Mouse (Mus musculus): ENCODE measurements around the gene Whrn. TPM values are rescaled to one million over a fixed set of nuclear protein-coding genes. Genes with fewer than 3 reads are reported as not detected.

Gene Whrn
- total RNA-seq (2021), result 10 to 100 TPM; 29.9 to 31.4 TPM
- 33.9 and 44.7 TPM in 2 replicates for polyA plus RNA-seq (2012; rRNA removed)
- long read RNA-seq, full-length matches to known transcripts, result 15 of 24 reads
- long read RNA-seq, partial matches to known transcripts, result 3 of 24 reads
- long read RNA-seq, other reads (novel, unspliced or antisense), result 6 of 24 reads

GRCm38 (mm10) chr4:63495915-63496278, at the start of gene Whrn:
TSS of gene Whrn (minus strand) at chr4:63495991.
- intact Hi-C loops (cut with DNase I), result loop anchor here (5.0 kb wide), 2 partner anchors 46 to 129 kb away; partner anchors contain the start of gene Atp6v1g1
- Histone ChIP-seq H3K9ac (ENCODE audit: low read depth, low read length) (peak within 1 kb of the TSS; percentile 54), H3K4me1 (ENCODE audit: control insufficient read depth, insufficient read depth, low read length) (peaks cover 3% of the 10 kb centered on the region), H3K79me2 (replicated peaks; ENCODE audit: control insufficient read depth, insufficient read depth, low read length) (no peaks in the 10 kb centered on the region), H3K27me3 (ENCODE audit: control insufficient read depth, insufficient read depth, low read length) (peaks cover 2% of the 10 kb centered on the region; the same call in 1 of the 2 replicates), H3K27ac (peak within 1 kb of the TSS; percentile 22; the same call in 1 of the 2 replicates), H3K36me3 (ENCODE audit: control insufficient read depth, insufficient read depth, low read length) (no peaks in the 10 kb centered on the region), H3K4me3 (peak within 1 kb of the TSS; percentile 57)
- WGBS, result under 1% methylated on average over 34 of the region's 34 CpGs
- TF ChIP-seq EP300 (IDR thresholded peaks at IDR 0.05; ENCODE audit: insufficient read depth, low read depth, low read length) (no peak), POLR2A (IDR thresholded peaks at IDR 0.05; ENCODE audit: insufficient read depth, low read depth, low read length) (peak; percentile 42; the same call in 1 of the 2 replicates)
- DNase-seq, result peak; percentile 80 to 85

- H3K27me3 ChIP-seq (ENCODE audit: control insufficient read depth, insufficient read depth, low read length), result no peaks in the 10 kb centered on the region
- peak overlapping the region; percentile 97 for H3K9ac ChIP-seq (ENCODE audit: low read depth, low read length)
- TF ChIP-seq EP300 (IDR thresholded peaks at IDR 0.05; ENCODE audit: insufficient read depth, low read depth, low read length), result no peak
- TF ChIP-seq POLR2A (IDR thresholded peaks at IDR 0.05; ENCODE audit: insufficient read depth, low read depth, low read length), result no peak
- no peak for TF ChIP-seq CTCF (IDR thresholded peaks at IDR 0.05)
- 9% methylated on average over 26 of the region's 26 CpGs for WGBS
- intact Hi-C loops (cut with DNase I), result loop anchor here (1.0 kb wide), 1 partner anchor 13 kb away; the partner anchor contains the start of gene Tmem268
- H3K36me3 ChIP-seq (ENCODE audit: control insufficient read depth, insufficient read depth, low read length), result peaks cover 21% of the 10 kb centered on the region
- no peak for DNase-seq
- H3K79me2 ChIP-seq (replicated peaks; ENCODE audit: control insufficient read depth, insufficient read depth, low read length), result no peaks in the 10 kb centered on the region; the same call in 1 of the 2 replicates
- peaks cover 10% of the 10 kb centered on the region for H3K4me1 ChIP-seq (ENCODE audit: control insufficient read depth, insufficient read depth, low read length)
- H3K27ac ChIP-seq, result peak overlapping the region; percentile 89
- peak overlapping the region; percentile 84 for H3K4me3 ChIP-seq
Measured at GRCm38 (mm10) chr4:63545231-63545958, 49.6 kb upstream of the Whrn start.

GRCm38 (mm10) chr4:63544494-63545230, 48.9 kb upstream of the Whrn start, which contains the start of gene Atp6v1g1:
TSS of gene Atp6v1g1 (plus strand) at chr4:63544772.
- Histone ChIP-seq H3K4me1 (ENCODE audit: control insufficient read depth, insufficient read depth, low read length) (peaks cover 10% of the 10 kb centered on the region), H3K9ac (ENCODE audit: low read depth, low read length) (peak within 1 kb of the TSS; percentile 97), H3K27ac (peak within 1 kb of the TSS; percentile 89), H3K36me3 (ENCODE audit: control insufficient read depth, insufficient read depth, low read length) (peaks cover 21% of the 10 kb centered on the region), H3K4me3 (peak within 1 kb of the TSS; percentile 84), H3K27me3 (ENCODE audit: control insufficient read depth, insufficient read depth, low read length) (no peaks in the 10 kb centered on the region), H3K79me2 (replicated peaks; ENCODE audit: control insufficient read depth, insufficient read depth, low read length) (no peaks in the 10 kb centered on the region; the same call in 1 of the 2 replicates)
- DNase-seq, result peak; percentile 95 to 97
- intact Hi-C loops (cut with DNase I), result loop anchor here (1.0 to 5.0 kb wide), 3 partner anchors 14 to 127 kb away; partner anchors contain the start of genes Tmem268 and Whrn
- under 1% methylated on average over 57 of the region's 57 CpGs for WGBS
- TF ChIP-seq CTCF (IDR thresholded peaks at IDR 0.05) (no peak), EP300 (IDR thresholded peaks at IDR 0.05; ENCODE audit: insufficient read depth, low read depth, low read length) (no peak), POLR2A (IDR thresholded peaks at IDR 0.05; ENCODE audit: insufficient read depth, low read depth, low read length) (peak; percentile 81)

GRCm38 (mm10) chr4:63543746-63544493, 48.1 kb upstream of the Whrn start:
- no peaks in the 10 kb centered on the region; the same call in 1 of the 2 replicates for H3K79me2 ChIP-seq (replicated peaks; ENCODE audit: control insufficient read depth, insufficient read depth, low read length)
- H3K36me3 ChIP-seq (ENCODE audit: control insufficient read depth, insufficient read depth, low read length), result peaks cover 16% of the 10 kb centered on the region
- peak overlapping the region; percentile 83 for H3K27ac ChIP-seq
- intact Hi-C loops (cut with DNase I), result loop anchor here (5.0 kb wide), 2 partner anchors 47 to 127 kb away; partner anchors contain the start of gene Whrn
- H3K4me1 ChIP-seq (ENCODE audit: control insufficient read depth, insufficient read depth, low read length), result peaks cover 10% of the 10 kb centered on the region
- no peaks in the 10 kb centered on the region for H3K27me3 ChIP-seq (ENCODE audit: control insufficient read depth, insufficient read depth, low read length)
- peak overlapping the region; percentile 34; the same call in 1 of the 2 replicates for H3K4me3 ChIP-seq
- H3K9ac ChIP-seq (ENCODE audit: low read depth, low read length), result peak overlapping the region; percentile 28
- DNase-seq, result peak in 1 of 2 experiments; percentile 48
- 61% methylated on average over 10 of the region's 10 CpGs for WGBS
- peak; percentile 29; the same call in 1 of the 2 replicates for TF ChIP-seq CTCF (IDR thresholded peaks at IDR 0.05)
- no peak for TF ChIP-seq POLR2A (IDR thresholded peaks at IDR 0.05; ENCODE audit: insufficient read depth, low read depth, low read length)
- TF ChIP-seq EP300 (IDR thresholded peaks at IDR 0.05; ENCODE audit: insufficient read depth, low read depth, low read length), result 0 out of 2 replicates have a peak, but pooled peaks have one; percentile 4

- Histone ChIP-seq H3K36me3 (ENCODE audit: control insufficient read depth, insufficient read depth, low read length) (peaks cover 13% of the 10 kb centered on the region), H3K79me2 (replicated peaks; ENCODE audit: control insufficient read depth, insufficient read depth, low read length) (no peaks in the 10 kb centered on the region; the same call in 1 of the 2 replicates), H3K4me3 (no peak overlapping the region), H3K27me3 (ENCODE audit: control insufficient read depth, insufficient read depth, low read length) (no peaks in the 10 kb centered on the region), H3K27ac (peak overlapping the region; percentile 77), H3K4me1 (ENCODE audit: control insufficient read depth, insufficient read depth, low read length) (peaks cover 10% of the 10 kb centered on the region), H3K9ac (ENCODE audit: low read depth, low read length) (no peak overlapping the region)
- intact Hi-C loops (cut with DNase I), result loop anchor here (5.0 kb wide), 2 partner anchors 45 to 125 kb away; partner anchors contain the start of gene Whrn
- peak; percentile 59 to 79 for DNase-seq
- 22% methylated on average over 2 of the region's 2 CpGs for WGBS
- TF ChIP-seq POLR2A (IDR thresholded peaks at IDR 0.05; ENCODE audit: insufficient read depth, low read depth, low read length) (no peak), EP300 (IDR thresholded peaks at IDR 0.05; ENCODE audit: insufficient read depth, low read depth, low read length) (peak; percentile 93)
Measured at GRCm38 (mm10) chr4:63542209-63542608, 46.4 kb upstream of the Whrn start.

All from heart, adult 2 months (tissue).